Mouse (Mus musculus) small intestine, adult 2 months (tissue): ENCODE results near the gene Tsc22d1. TPM values are rescaled to one million over a fixed set of nuclear protein-coding genes. Genes with fewer than 3 reads are reported as not detected.
A peak's percentile ranks its signal among the peaks of the same experiment; 100 is the strongest.

Source experiments
- H3K27ac ChIP-seq: fragments of 200-500 bp; 2 replicates; pipeline ENCODE4 v1.5.1; 2012; ENCODE audit warnings: low read depth, low read length, control low read depth, inconsistent platforms; ENCODE audit not compliant: insufficient read depth
- H3K27me3 ChIP-seq: fragments of 200-500 bp; 2 replicates; pipeline ENCODE4 v1.6.1; 2012; ENCODE audit warnings: mild to moderate bottlenecking, moderate library complexity, low read length, inconsistent platforms; ENCODE audit not compliant: control insufficient read depth, insufficient read depth
- H3K36me3 ChIP-seq: fragments of 200-500 bp; 2 replicates; pipeline ENCODE4 v1.6.1; 2012; ENCODE audit warnings: mild to moderate bottlenecking, low read length, control low read depth, inconsistent platforms; ENCODE audit not compliant: control insufficient read depth, insufficient read depth
- H3K4me1 ChIP-seq: fragments of 200-500 bp; 2 replicates; pipeline ENCODE4 v1.6.1; 2012; ENCODE audit warnings: low read length, inconsistent platforms, mixed read lengths; ENCODE audit not compliant: control insufficient read depth, insufficient read depth, insufficient read length
- H3K4me3 ChIP-seq: fragments of 200-500 bp; 2 replicates; pipeline ENCODE4 v1.5.1; 2012; ENCODE audit warnings: low read depth, mild to moderate bottlenecking, control low read depth, inconsistent platforms, low read length, moderate library complexity
- CTCF ChIP-seq: fragments of 200-500 bp; IDR thresholded peaks from 2 replicates; pipeline ENCODE4 v1.5.1; 2012; ENCODE audit warnings: low read depth, mild to moderate bottlenecking, control low read depth, inconsistent platforms, low read length, moderate library complexity, mixed read lengths; ENCODE audit not compliant: insufficient replicate concordance, insufficient read length; ENCODE audit errors: extremely low read depth
- POLR2A ChIP-seq: fragments of 200-500 bp; IDR thresholded peaks from 2 replicates; pipeline ENCODE4 v1.6.1; 2012; ENCODE audit warnings: low read depth, mild to moderate bottlenecking, control low read depth, inconsistent platforms, low read length, moderate library complexity
- WGBS: fragments of 180-500 bp; shearing (Covaris S2); methylation state at CpG from one replicate; pipeline ENCODE4 v1.1.7; 2018; 5-methylcytosine and 5-hydroxymethylcytosine counted together
- polyA plus RNA-seq: library from polyadenylated mRNA; depleted of rRNA; stranded (reverse); fragments of >200 nt; gene quantifications from 2 replicates; pipeline ENCODE4 v1.2.3, GENCODE M21; 2012

The Tsc22d1 gene
- polyA plus RNA-seq, 1 experiment, result 254 TPM

- no peak overlapping the region for H3K4me3 ChIP-seq
Observed at GRCm38 (mm10) chr14:76460181-76460580, 45.4 kb downstream of the Tsc22d1 start.

GRCm38 (mm10) chr14:76461182-76461775, 46.5 kb downstream of the Tsc22d1 start:
- no peaks in the 10 kb centered on the region for H3K36me3 ChIP-seq
- TF ChIP-seq CTCF (no peak), POLR2A (no peak)
- 94% methylated on average over 10 of the region's 10 CpGs for WGBS
- H3K4me1 ChIP-seq, result no peaks in the 10 kb centered on the region
- no peak overlapping the region for H3K27ac ChIP-seq
- no peak overlapping the region for H3K4me3 ChIP-seq
- H3K27me3 ChIP-seq, result no peaks in the 10 kb centered on the region

More at GRCm38 (mm10) chr14:76460181-76460580, 45.4 kb downstream of the Tsc22d1 start:
- Histone ChIP-seq H3K27me3 (no peaks in the 10 kb centered on the region), H3K4me1 (no peaks in the 10 kb centered on the region), H3K27ac (no peak overlapping the region), H3K36me3 (no peaks in the 10 kb centered on the region)
- TF ChIP-seq POLR2A (no peak), CTCF (no peak)
- 74% methylated on average over 7 of the region's 7 CpGs for WGBS

DNA sequence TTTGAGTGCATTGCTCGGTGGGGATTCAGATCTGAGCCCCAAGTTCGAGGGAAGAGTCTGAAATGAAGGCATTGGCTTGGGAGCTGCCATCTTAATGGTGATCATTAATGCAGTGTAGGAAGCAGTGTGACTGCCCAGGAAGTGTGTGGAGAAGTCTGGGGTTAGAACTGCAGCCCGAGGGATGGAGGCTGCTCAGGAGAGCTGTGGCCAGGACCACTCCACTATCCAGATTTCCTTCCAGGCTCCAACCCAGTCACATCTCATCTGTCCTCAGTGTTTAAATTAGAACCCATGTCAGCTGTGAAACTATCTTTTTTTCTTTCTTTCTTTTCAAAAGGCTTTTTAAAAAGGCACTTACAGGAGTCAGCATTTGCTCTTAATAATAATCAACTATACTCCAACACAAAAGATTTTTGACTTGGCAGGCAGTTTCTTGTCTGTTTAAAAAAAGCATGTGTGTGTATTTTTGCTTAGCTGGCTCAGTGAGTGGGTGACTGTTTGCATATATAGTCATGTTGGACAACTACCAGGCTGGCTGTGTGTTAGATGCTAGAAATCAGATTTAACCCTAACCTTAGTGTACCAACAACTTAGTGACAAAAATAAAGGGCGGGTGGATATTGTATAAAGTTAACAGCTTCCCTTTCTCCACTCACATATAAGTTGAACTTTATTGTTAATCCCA, 48.8 kb downstream of the Tsc22d1 start:
- Histone ChIP-seq H3K27me3 (no peaks in the 10 kb centered on the region), H3K36me3 (no peaks in the 10 kb centered on the region), H3K4me1 (peaks cover 2% of the 10 kb centered on the region; the same call in 1 of the 2 replicates), H3K4me3 (no peak overlapping the region), H3K27ac (no peak overlapping the region)
- WGBS, result 85% methylated on average over 4 of the region's 4 CpGs
- TF ChIP-seq CTCF, result no peak
- no peak for TF ChIP-seq POLR2A

- Histone ChIP-seq H3K27me3 (no peaks in the 10 kb centered on the region), H3K36me3 (no peaks in the 10 kb centered on the region), H3K27ac (no peak overlapping the region), H3K4me1 (peaks cover 2% of the 10 kb centered on the region; the same call in 1 of the 2 replicates), H3K4me3 (no peak overlapping the region)
- WGBS, result 82% methylated on average over 3 of the region's 3 CpGs
- TF ChIP-seq CTCF, result no peak
- no peak for TF ChIP-seq POLR2A
Observed at GRCm38 (mm10) chr14:76464967-76465366, 50.2 kb downstream of the Tsc22d1 start.

DNA sequence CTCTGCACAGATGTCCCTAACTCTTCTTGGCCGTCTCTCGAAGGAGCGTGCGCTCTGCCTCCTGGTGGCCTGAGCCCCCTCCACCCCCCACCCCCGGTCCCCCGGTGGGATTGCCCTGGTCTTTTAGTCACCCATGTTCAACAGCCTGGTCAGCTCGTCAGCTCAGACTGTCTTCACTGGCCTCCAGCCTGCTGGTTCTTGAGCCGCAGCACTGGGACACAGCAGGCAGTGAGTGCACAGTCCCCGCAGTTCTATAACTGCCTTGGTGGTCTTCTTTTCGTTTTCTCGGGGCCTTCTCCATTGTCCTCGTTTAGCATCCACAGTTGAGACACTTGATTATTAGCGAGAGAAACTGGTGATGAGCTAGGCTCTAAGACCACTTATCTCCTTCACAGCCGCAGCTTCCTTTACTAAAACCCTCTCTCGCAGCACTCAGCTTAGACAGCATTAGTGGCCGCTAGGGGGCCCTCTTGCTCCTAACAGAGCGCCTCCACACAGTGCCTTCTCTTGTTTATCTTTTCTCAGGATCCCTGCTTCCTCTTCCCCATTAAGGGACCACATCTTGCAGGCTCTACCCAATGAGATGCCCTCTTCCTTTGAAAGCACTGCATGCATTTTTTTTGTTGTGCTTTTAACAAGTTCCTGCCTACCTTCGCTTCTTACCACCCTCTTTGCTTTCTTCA, 52.0 kb downstream of the Tsc22d1 start:
- Histone ChIP-seq H3K4me1 (peaks cover 2% of the 10 kb centered on the region; the same call in 1 of the 2 replicates), H3K27me3 (no peaks in the 10 kb centered on the region), H3K4me3 (no peak overlapping the region), H3K27ac (no peak overlapping the region), H3K36me3 (no peaks in the 10 kb centered on the region)
- peak; percentile 77; the same call in 1 of the 2 replicates for TF ChIP-seq CTCF
- no peak for TF ChIP-seq POLR2A
- WGBS, result 43% methylated on average over 18 of the region's 18 CpGs

DNA sequence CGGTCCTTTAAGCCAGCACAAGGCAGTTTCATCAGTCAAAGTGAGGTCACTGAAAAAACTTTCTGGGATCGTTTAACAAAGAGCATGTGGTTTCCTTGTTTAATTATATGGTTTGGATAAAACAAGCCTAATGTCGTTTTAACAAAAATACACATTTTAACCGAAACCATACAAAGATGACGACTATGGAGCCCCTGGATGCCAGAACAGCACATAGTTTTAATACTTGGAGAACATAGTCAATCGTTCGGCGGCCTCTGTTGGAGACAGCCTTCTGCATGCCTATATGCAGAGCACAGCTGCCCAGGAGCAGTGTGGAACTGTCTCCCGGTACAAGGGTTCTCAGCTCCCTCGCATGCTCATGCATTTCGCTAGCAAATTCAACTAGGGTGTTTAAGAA, 53.2 kb downstream of the Tsc22d1 start:
- H3K27me3 ChIP-seq, result no peaks in the 10 kb centered on the region
- 78% methylated on average over 11 of the region's 11 CpGs for WGBS
- no peak overlapping the region for H3K27ac ChIP-seq
- H3K36me3 ChIP-seq, result no peaks in the 10 kb centered on the region
- TF ChIP-seq POLR2A (no peak), CTCF (no peak)
- no peak overlapping the region for H3K4me3 ChIP-seq
- peaks cover 2% of the 10 kb centered on the region; the same call in 1 of the 2 replicates for H3K4me1 ChIP-seq

- Histone ChIP-seq H3K27me3 (no peaks in the 10 kb centered on the region), H3K4me3 (no peak overlapping the region), H3K36me3 (no peaks in the 10 kb centered on the region), H3K4me1 (peaks cover 2% of the 10 kb centered on the region; the same call in 1 of the 2 replicates), H3K27ac (no peak overlapping the region)
- WGBS, result 79% methylated on average over 19 of the region's 19 CpGs
- TF ChIP-seq CTCF (no peak), POLR2A (no peak)
Observed at GRCm38 (mm10) chr14:76471301-76471700, 56.5 kb downstream of the Tsc22d1 start.
